ENCODE assay signal across 11 mouse cellular contexts in genomic region chr11:24052882-24053281, GRCm38 (mm10). TPM values are rescaled to one million over a fixed set of nuclear protein-coding genes. Genes with fewer than 3 reads are reported as not detected.
DNase-seq lines count a peak whose midpoint lies in the region; ATAC-seq lines count a peak whose summit lies in the region.
"Had no signal": no experiment of that assay in that cellular context is flagged by ENCODE, and none has a peak within 500 bp of the region (broad histone marks: within the 10 kb centered on the region; RNA-seq: fewer than 3 reads in every experiment).

No protein-coding gene starts in this region.

- H3K27me3 ChIP-seq in hindbrain, embryonic 11.5 days (ENCODE audit: control insufficient read depth, insufficient read depth, low read length): no peaks in the 10 kb centered on the region; the same call in 1 of the 2 replicates
- H3K27me3 ChIP-seq in hindbrain, embryonic 16.5 days (replicated peaks; ENCODE audit: control insufficient read depth, insufficient read depth, low read length): no peaks in the 10 kb centered on the region
- H3K27me3 ChIP-seq in forebrain, embryonic 11.5 days (ENCODE audit: control insufficient read depth, insufficient read depth, low read length): no peaks in the 10 kb centered on the region

- no peaks in the 10 kb centered on the region for H3K9me3 ChIP-seq in hindbrain, embryonic 11.5 days (ENCODE audit: control insufficient read depth, low read length)
- no peaks in the 10 kb centered on the region for H3K9me3 ChIP-seq in hindbrain, embryonic 16.5 days (ENCODE audit: control insufficient read depth, low read length)
- no peaks in the 10 kb centered on the region for H3K9me3 ChIP-seq in forebrain, embryonic 11.5 days (ENCODE audit: control insufficient read depth, low read length)

- ATAC-seq in hindbrain, embryonic 11.5 days (ENCODE audit: low FRiP score): no peak
- ATAC-seq in hindbrain, embryonic 16.5 days: no peak
- ATAC-seq in forebrain, embryonic 11.5 days (replicated peaks; ENCODE audit: low FRiP score): no peak

- H3K4me1 ChIP-seq in hindbrain, embryonic 11.5 days (replicated peaks; ENCODE audit: control insufficient read depth, insufficient read depth, low read length): no peaks in the 10 kb centered on the region
- peaks cover 3% of the 10 kb centered on the region for H3K4me1 ChIP-seq in hindbrain, embryonic 16.5 days (ENCODE audit: control insufficient read depth, insufficient read depth, low read depth, low read length)
- peaks cover 2% of the 10 kb centered on the region; the same call in 1 of the 2 replicates for H3K4me1 ChIP-seq in forebrain, embryonic 11.5 days (replicated peaks; ENCODE audit: control insufficient read depth, insufficient read depth, low read length)

- WGBS in hindbrain, embryonic 11.5 days: 62% methylated on average over 6 of the region's 6 CpGs
- 72% methylated on average over 6 of the region's 6 CpGs for WGBS in hindbrain, embryonic 16.5 days
- 63% methylated on average over 6 of the region's 6 CpGs for WGBS in forebrain, embryonic 11.5 days

- peak; percentile 51 for DNase-seq in hindbrain, embryonic 11.5 days (ENCODE audit: low spot score)
- peak; percentile 40 for DNase-seq in right cerebral cortex, postnatal 4 days
- no peak for DNase-seq in right cerebral cortex, postnatal 36 days (ENCODE audit: low spot score in 2 of 2)
- peak; percentile 69 for DNase-seq in embryo, embryonic 11 days
- no peak for DNase-seq in urinary bladder, postnatal 36 days (ENCODE audit: low spot score in 2 of 2)
- DNase-seq in forebrain, embryonic 11.5 days (ENCODE audit: low spot score): no peak
- DNase-seq in Muller cell, postnatal 12 days (ENCODE audit: inconsistent ontology term): no peak
- DNase-seq: kidney, adult 9 months; lung, postnatal 14 days had no signal

- H3K4me3 ChIP-seq in hindbrain, embryonic 11.5 days (ENCODE audit: low read depth, low read length): no peak overlapping the region
- no peak overlapping the region for H3K4me3 ChIP-seq in hindbrain, embryonic 16.5 days (ENCODE audit: low read length)
- H3K4me3 ChIP-seq in forebrain, embryonic 11.5 days (ENCODE audit: low read depth, low read length): no peak overlapping the region

- no peak overlapping the region for H3K27ac ChIP-seq in hindbrain, embryonic 11.5 days (ENCODE audit: low read depth, low read length)
- no peak overlapping the region for H3K27ac ChIP-seq in hindbrain, embryonic 16.5 days (ENCODE audit: low read depth, low read length)
- H3K27ac ChIP-seq in forebrain, embryonic 11.5 days (ENCODE audit: low read depth, low read length): no peak overlapping the region

- H3K9ac ChIP-seq in hindbrain, embryonic 11.5 days (ENCODE audit: low read depth, low read length): no peak overlapping the region
- H3K9ac ChIP-seq in hindbrain, embryonic 16.5 days (ENCODE audit: low read depth, low read length): no peak overlapping the region
- H3K9ac ChIP-seq in forebrain, embryonic 11.5 days (ENCODE audit: low read length): no peak overlapping the region

- H3K36me3 ChIP-seq in hindbrain, embryonic 11.5 days (ENCODE audit: control insufficient read depth, insufficient read depth, low read length): no peaks in the 10 kb centered on the region
- H3K36me3 ChIP-seq in hindbrain, embryonic 16.5 days (ENCODE audit: control insufficient read depth, insufficient read depth, low read length): no peaks in the 10 kb centered on the region
- no peaks in the 10 kb centered on the region for H3K36me3 ChIP-seq in forebrain, embryonic 11.5 days (ENCODE audit: control insufficient read depth, insufficient read depth, low read length)

- H3K4me2 ChIP-seq in hindbrain, embryonic 11.5 days (replicated peaks; ENCODE audit: low read depth, low read length): no peak overlapping the region
- H3K4me2 ChIP-seq in hindbrain, embryonic 16.5 days (ENCODE audit: low read length): no peak overlapping the region
- no peak overlapping the region for H3K4me2 ChIP-seq in forebrain, embryonic 11.5 days (ENCODE audit: low read depth, low read length, severe bottlenecking)

RNA-seq across cellular contexts. Expression of gene A830031A19Rik, which starts 22.0 kb away (rescaled TPM):
- not detected in 2 replicates for polyA plus RNA-seq in hindbrain, embryonic 11.5 days (2014; fragmentation: Nextera tagmentation; extraction: Ambion mirVana)
- 0.21 TPM in 1 of 2 replicates, not detected in the other for polyA plus RNA-seq in hindbrain, embryonic 16.5 days (2015; fragmentation: Nextera tagmentation; extraction: Ambion mirVana)
- polyA plus RNA-seq in forebrain, embryonic 11.5 days (2014; fragmentation: Nextera tagmentation; extraction: Ambion mirVana): not detected in 2 replicates
- polyA plus RNA-seq: heart, embryonic 14.5 days had no signal

RNA-seq across cellular contexts. Expression of gene Bcl11a, which starts 25.0 kb away (rescaled TPM):
- 66.6 and 71.7 TPM in 2 replicates for polyA plus RNA-seq in hindbrain, embryonic 11.5 days (2014; fragmentation: Nextera tagmentation; extraction: Ambion mirVana)
- 97.9 and 105 TPM in 2 replicates for polyA plus RNA-seq in hindbrain, embryonic 16.5 days (2015; fragmentation: Nextera tagmentation; extraction: Ambion mirVana)
- 97.0 and 101 TPM in 2 replicates for polyA plus RNA-seq in forebrain, embryonic 11.5 days (2014; fragmentation: Nextera tagmentation; extraction: Ambion mirVana)

Comparison
In these comparisons a context has a peak if more than half of its experiments do, and no peak if none do; other contexts are left out.
1. DNase-seq: peak in hindbrain, embryonic 11.5 days (single experiment), right cerebral cortex, postnatal 4 days (single experiment) and embryo, embryonic 11 days (single experiment); none in right cerebral cortex, postnatal 36 days (0 of 2), urinary bladder, postnatal 36 days (0 of 2), forebrain, embryonic 11.5 days (single experiment) and Muller cell, postnatal 12 days (single experiment).